Mouse (Mus musculus) stomach, postnatal 0 days (tissue): ENCODE measurements around the gene Krt35. TPM values are rescaled to one million over a fixed set of nuclear protein-coding genes. Genes with fewer than 3 reads are reported as not detected.

ENCODE experiments used
- ATAC-seq: fragments of 200-750 bp; cut with Nextera tagmentation; 2 replicates; pipeline ENCODE4 v1.8.0; 2017; ENCODE audit not compliant: low FRiP score, low TSS enrichment
- DNase-seq: peaks from one replicate; pipeline ENCODE4 v3.0.0-alpha.2; 2016; ENCODE audit warnings: low spot score
- H3K27ac ChIP-seq: fragments of 300-500 bp; sonication (generic); replicated peaks from 2 replicates; pipeline ENCODE4 v1.5.1; 2014; ENCODE audit warnings: mild to moderate bottlenecking, control low read depth
- H3K27me3 ChIP-seq: fragments of 300-500 bp; sonication (generic); 2 replicates; pipeline ENCODE4 v1.6.1; 2014; ENCODE audit warnings: low read length; ENCODE audit not compliant: control insufficient read depth, insufficient read depth
- H3K36me3 ChIP-seq: fragments of 300-500 bp; sonication (generic); 2 replicates; pipeline ENCODE4 v1.6.1; 2014; ENCODE audit warnings: low read length, mixed read lengths; ENCODE audit not compliant: control insufficient read depth, insufficient read depth
- H3K4me1 ChIP-seq: fragments of 300-500 bp; sonication (generic); replicated peaks from 2 replicates; pipeline ENCODE4 v1.6.1; 2014; ENCODE audit warnings: antibody characterized with exemption; ENCODE audit not compliant: control insufficient read depth, insufficient read depth
- H3K4me2 ChIP-seq: fragments of 300-500 bp; sonication (generic); replicated peaks from 2 replicates; pipeline ENCODE4 v1.6.1; 2014; ENCODE audit warnings: low read depth, mild to moderate bottlenecking, control low read depth, moderate library complexity
- H3K4me3 ChIP-seq: fragments of 300-500 bp; sonication (generic); 2 replicates; pipeline ENCODE4 v1.5.1; 2014; ENCODE audit warnings: low read depth, low read length, control low read depth
- H3K9ac ChIP-seq: fragments of 300-500 bp; sonication (generic); 2 replicates; pipeline ENCODE4 v1.6.1; 2014; ENCODE audit warnings: mild to moderate bottlenecking, low read length, control low read depth, mixed read lengths
- H3K9me3 ChIP-seq: fragments of 300-500 bp; sonication (generic); 2 replicates; pipeline ENCODE4 v1.6.1; 2016; ENCODE audit warnings: low read length; ENCODE audit not compliant: control insufficient read depth
- CTCF ChIP-seq: IDR thresholded peaks from 2 replicates; pipeline ENCODE4 v1.5.1; 2016; ENCODE audit warnings: antibody characterized with exemption, low read depth, mild to moderate bottlenecking, moderate library complexity
- EP300 ChIP-seq: optimal IDR thresholded peaks from 2 replicates; pipeline ENCODE3; 2016; ENCODE audit warnings: antibody characterized with exemption
- WGBS: fragments of 180-500 bp; shearing (Covaris S2); extraction: QIAGEN DNeasy Blood & Tissue Kit; methylation state at CpG from one replicate; pipeline ENCODE4 v1.1.7; 2014; 5-methylcytosine and 5-hydroxymethylcytosine counted together
- polyA plus RNA-seq: library from polyadenylated mRNA; unstranded; fragments of >200 nt; fragmentation: Nextera tagmentation; extraction: Ambion mirVana; gene quantifications from 2 replicates; pipeline ENCODE4 v1.2.1, GENCODE M21; 2015

Gene Krt35
- polyA plus RNA-seq, 1 experiment from 2014 or later, result 0.21 TPM

- peak overlapping the region; percentile 53 for H3K27ac ChIP-seq
- no peak overlapping the region for H3K4me3 ChIP-seq
- H3K9me3 ChIP-seq, result no peaks in the 10 kb centered on the region
- H3K36me3 ChIP-seq, result no peaks in the 10 kb centered on the region
- H3K4me1 ChIP-seq, result 0 out of 2 replicates have a peak, but pooled peaks cover 3% of the 10 kb centered on the region
- WGBS, result 21% methylated on average over 5 of the region's 5 CpGs
- H3K4me2 ChIP-seq, result no peak overlapping the region
- no peak for TF ChIP-seq CTCF
- TF ChIP-seq EP300, result no peak
- H3K27me3 ChIP-seq, result no peaks in the 10 kb centered on the region
- H3K9ac ChIP-seq, result no peak overlapping the region
- ATAC-seq (no peak), DNase-seq (peak; percentile 23)
Observed at GRCm38 (mm10) chr11:100136559-100136958, 40.5 kb upstream of the Krt35 start.

GRCm38 (mm10) chr11:100135731-100136130, 39.7 kb upstream of the Krt35 start, which contains the start of gene Krt15:
TSS of gene Krt15 (minus strand) at chr11:100135928.
- Histone ChIP-seq H3K36me3 (no peaks in the 10 kb centered on the region), H3K27me3 (no peaks in the 10 kb centered on the region), H3K4me3 (peak within 1 kb of the TSS; percentile 28), H3K9ac (peak within 1 kb of the TSS; percentile 43), H3K9me3 (no peaks in the 10 kb centered on the region), H3K4me2 (peak within 1 kb of the TSS; percentile 20), H3K4me1 (0 out of 2 replicates have a peak, but pooled peaks cover 3% of the 10 kb centered on the region), H3K27ac (peak within 1 kb of the TSS; percentile 53)
- ATAC-seq (no peak), DNase-seq (peak; percentile 30)
- TF ChIP-seq EP300, result no peak
- WGBS, result 49% methylated on average over 7 of the region's 7 CpGs

GRCm38 (mm10) chr11:100124901-100125300, 28.9 kb upstream of the Krt35 start:
- ATAC-seq, result no peak
- 56% methylated on average over 7 of the region's 7 CpGs for WGBS

GRCm38 (mm10) chr11:100121466-100121865, 25.4 kb upstream of the Krt35 start, which contains the start of gene Krt13:
TSS of gene Krt13 (minus strand) at chr11:100121566.
- Histone ChIP-seq H3K4me1 (no peaks in the 10 kb centered on the region), H3K27ac (peak within 1 kb of the TSS; percentile 53), H3K9ac (peak within 1 kb of the TSS; percentile 43), H3K36me3 (no peaks in the 10 kb centered on the region), H3K4me3 (peak within 1 kb of the TSS; percentile 10; the same call in 1 of the 2 replicates), H3K4me2 (peak within 1 kb of the TSS; percentile 17; the same call in 1 of the 2 replicates), H3K9me3 (no peaks in the 10 kb centered on the region), H3K27me3 (no peaks in the 10 kb centered on the region)
- ATAC-seq, result no peak
- 71% methylated on average over 3 of the region's 3 CpGs for WGBS
- no peak for TF ChIP-seq CTCF
- no peak for DNase-seq

More at GRCm38 (mm10) chr11:100124901-100125300, 28.9 kb upstream of the Krt35 start:
- Histone ChIP-seq H3K4me2 (no peak overlapping the region), H3K9ac (no peak overlapping the region), H3K4me1 (no peaks in the 10 kb centered on the region), H3K27me3 (no peaks in the 10 kb centered on the region), H3K4me3 (no peak overlapping the region), H3K27ac (peak overlapping the region; percentile 24; the same call in 1 of the 2 replicates), H3K36me3 (no peaks in the 10 kb centered on the region), H3K9me3 (no peaks in the 10 kb centered on the region)
- TF ChIP-seq CTCF, result no peak
- no peak for TF ChIP-seq EP300
- DNase-seq, result no peak

GRCm38 (mm10) chr11:100120331-100120730, 24.3 kb upstream of the Krt35 start:
- H3K9ac ChIP-seq, result peak overlapping the region; percentile 18; the same call in 1 of the 2 replicates
- H3K4me3 ChIP-seq, result 0 out of 2 replicates have a peak overlapping the region, but pooled peaks have one; percentile 10
- no peak for DNase-seq
- WGBS, result 57% methylated on average over 5 of the region's 5 CpGs
- ATAC-seq, result no peak
- no peaks in the 10 kb centered on the region for H3K4me1 ChIP-seq
- H3K27me3 ChIP-seq, result no peaks in the 10 kb centered on the region
- no peaks in the 10 kb centered on the region for H3K9me3 ChIP-seq
- H3K27ac ChIP-seq, result peak overlapping the region; percentile 53
- no peaks in the 10 kb centered on the region for H3K36me3 ChIP-seq
- H3K4me2 ChIP-seq, result 0 out of 2 replicates have a peak overlapping the region, but pooled peaks have one; percentile 3
- no peak for TF ChIP-seq EP300
- TF ChIP-seq CTCF, result no peak

GRCm38 (mm10) chr11:100113742-100114029, 17.6 kb upstream of the Krt35 start:
- H3K4me3 ChIP-seq, result no peak overlapping the region
- no peak overlapping the region for H3K9ac ChIP-seq
- H3K4me1 ChIP-seq, result no peaks in the 10 kb centered on the region
- H3K36me3 ChIP-seq, result no peaks in the 10 kb centered on the region
- H3K9me3 ChIP-seq, result no peaks in the 10 kb centered on the region
- 38% methylated on average over 2 of the region's 2 CpGs for WGBS
- TF ChIP-seq CTCF (no peak), EP300 (no peak)
- H3K27ac ChIP-seq, result peak overlapping the region; percentile 71
- no peaks in the 10 kb centered on the region for H3K27me3 ChIP-seq
- DNase-seq (peak; percentile 77), ATAC-seq (peak; percentile 93)
- H3K4me2 ChIP-seq, result no peak overlapping the region
